Mouse (Mus musculus) central nervous system, embryonic 11.5 days (tissue): Measurements from ENCODE around the gene Psg18. TPM values are rescaled to one million over a fixed set of nuclear protein-coding genes. Genes with fewer than 3 reads are reported as not detected.

Experiments
- polyA plus RNA-seq: library from polyadenylated mRNA; depleted of rRNA; stranded (reverse); fragments of >200 nt; gene quantifications from 2 replicates; pipeline ENCODE4 v1.2.3, GENCODE M21; 2012; rRNA removed

The Psg18 gene
- polyA plus RNA-seq: 0.17 TPM in 1 of 2 replicates, not detected in the other

GRCm38 (mm10) chr7:18354909-18355308 is at the start of gene Psg18:
TSS of gene Psg18 (minus strand) at chr7:18355009.

Other genes starting within 250 kb of the Psg18 start
- gene Igfl3, start 178.5 kb downstream of the Psg18 start, polyA plus RNA-seq: not detected in 2 replicates
- not detected in 2 replicates for gene Mill1, start 109.7 kb downstream of the Psg18 start, polyA plus RNA-seq
- gene Psg28, start 77.0 kb upstream of the Psg18 start, polyA plus RNA-seq: 0.17 TPM in 1 of 2 replicates, not detected in the other
- gene Psg26, start 129.2 kb upstream of the Psg18 start, polyA plus RNA-seq: not detected in 2 replicates
- gene Psg25, start 177.3 kb upstream of the Psg18 start, polyA plus RNA-seq: 0.02 TPM in 1 of 2 replicates, not detected in the other
- 0.17 TPM in 1 of 2 replicates, not detected in the other for gene Psg27, start 212.3 kb upstream of the Psg18 start, polyA plus RNA-seq